Mouse (Mus musculus) E14TG2a.4 (cell line): ENCODE data around the gene Paqr8.

Source experiments
- H3K27me3 ChIP-seq: 2 replicates; pipeline ENCODE4 v1.6.1; 2014; ENCODE audit warnings: low read length, control low read depth; ENCODE audit not compliant: insufficient read depth
- H3K36me3 ChIP-seq: 2 replicates; pipeline ENCODE4 v1.6.1; 2014; ENCODE audit warnings: low read length, control low read depth; ENCODE audit not compliant: insufficient read depth
- H3K4me1 ChIP-seq: replicated peaks from 2 replicates; pipeline ENCODE4 v1.6.1; 2014; ENCODE audit warnings: low read depth, low read length, control low read depth
- H3K4me3 ChIP-seq: replicated peaks from 2 replicates; pipeline ENCODE4 v1.5.1; 2014; ENCODE audit warnings: mild to moderate bottlenecking, low read length
- H3K9me3 ChIP-seq: 2 replicates; pipeline ENCODE4 v1.6.1; 2014; ENCODE audit warnings: low read length, control low read depth
- CTCF ChIP-seq: conservative IDR thresholded peaks from 2 replicates; pipeline ENCODE4 v1.5.1; 2014; ENCODE audit warnings: low read length
- NANOG ChIP-seq: IDR thresholded peaks from 2 replicates; pipeline ENCODE4 v1.6.1; 2014; ENCODE audit warnings: borderline replicate concordance, low read length, mixed read lengths
- POU5F1 ChIP-seq: IDR thresholded peaks from 2 replicates; pipeline ENCODE4 v1.6.1; 2014; ENCODE audit warnings: low read length, borderline replicate concordance

The Paqr8 gene

GRCm38 (mm10) chr1:20890404-20890921, at the start of gene Paqr8:
Gene Paqr8, plus strand, starts transcription at chr1:20890606.
- H3K9me3 ChIP-seq = no peaks in the 10 kb centered on the region
- no peaks in the 10 kb centered on the region for H3K36me3 ChIP-seq
- no peak for TF ChIP-seq NANOG
- no peak for TF ChIP-seq POU5F1
- TF ChIP-seq CTCF = no peak
- H3K4me1 ChIP-seq = peaks cover 18% of the 10 kb centered on the region
- peaks cover 13% of the 10 kb centered on the region for H3K27me3 ChIP-seq
- H3K4me3 ChIP-seq = peak within 1 kb of the TSS; percentile 88

GRCm38 (mm10) chr1:20856924-20857902, 33.2 kb upstream of the Paqr8 start:
- H3K9me3 ChIP-seq = peaks cover 23% of the 10 kb centered on the region
- no peaks in the 10 kb centered on the region for H3K4me1 ChIP-seq
- TF ChIP-seq POU5F1 (no peak), NANOG (no peak), CTCF (no peak)
- no peak overlapping the region for H3K4me3 ChIP-seq
- no peaks in the 10 kb centered on the region for H3K36me3 ChIP-seq
- H3K27me3 ChIP-seq = no peaks in the 10 kb centered on the region

GRCm38 (mm10) chr1:20860775-20861174, 29.6 kb upstream of the Paqr8 start:
- no peaks in the 10 kb centered on the region for H3K9me3 ChIP-seq
- H3K4me1 ChIP-seq = peaks cover 7% of the 10 kb centered on the region; the same call in 1 of the 2 replicates
- H3K4me3 ChIP-seq = no peak overlapping the region
- no peaks in the 10 kb centered on the region for H3K36me3 ChIP-seq
- H3K27me3 ChIP-seq = no peaks in the 10 kb centered on the region
- no peak for TF ChIP-seq CTCF
- no peak for TF ChIP-seq NANOG
- no peak for TF ChIP-seq POU5F1

- Histone ChIP-seq H3K4me3 (no peak overlapping the region), H3K4me1 (peaks cover 14% of the 10 kb centered on the region), H3K9me3 (no peaks in the 10 kb centered on the region), H3K27me3 (no peaks in the 10 kb centered on the region), H3K36me3 (no peaks in the 10 kb centered on the region)
- TF ChIP-seq POU5F1 (no peak), CTCF (no peak), NANOG (no peak)
These were observed 28.5 kb upstream of the Paqr8 start for GRCm38 (mm10) chr1:20861865-20862264.

- Histone ChIP-seq H3K9me3 (no peaks in the 10 kb centered on the region), H3K27me3 (no peaks in the 10 kb centered on the region), H3K36me3 (no peaks in the 10 kb centered on the region), H3K4me1 (peaks cover 27% of the 10 kb centered on the region), H3K4me3 (no peak overlapping the region)
- no peak for TF ChIP-seq POU5F1
- TF ChIP-seq NANOG = no peak
- TF ChIP-seq CTCF = no peak
These were observed 26.8 kb upstream of the Paqr8 start for GRCm38 (mm10) chr1:20863452-20864172.

- no peaks in the 10 kb centered on the region for H3K27me3 ChIP-seq
- peaks cover 29% of the 10 kb centered on the region for H3K9me3 ChIP-seq
- H3K4me1 ChIP-seq = peaks cover 34% of the 10 kb centered on the region
- H3K4me3 ChIP-seq = peak overlapping the region; percentile 58; the same call in 1 of the 2 replicates
- no peaks in the 10 kb centered on the region for H3K36me3 ChIP-seq
- no peak for TF ChIP-seq CTCF
- peak; percentile 90 for TF ChIP-seq NANOG
- peak; percentile 71 for TF ChIP-seq POU5F1
These were observed 23.0 kb upstream of the Paqr8 start for GRCm38 (mm10) chr1:20867241-20867902.

GRCm38 (mm10) chr1:20868036-20868435, 22.4 kb upstream of the Paqr8 start:
- Histone ChIP-seq H3K9me3 (peaks cover 29% of the 10 kb centered on the region), H3K4me3 (peak overlapping the region; percentile 58), H3K4me1 (peaks cover 32% of the 10 kb centered on the region), H3K27me3 (no peaks in the 10 kb centered on the region), H3K36me3 (no peaks in the 10 kb centered on the region)
- TF ChIP-seq CTCF = no peak
- no peak for TF ChIP-seq POU5F1
- TF ChIP-seq NANOG = peak; percentile 82; the same call in 1 of the 2 replicates
